Mouse (Mus musculus): ENCODE data around the gene Shoc2.
A peak's percentile ranks its signal among the peaks of the same experiment; 100 is the strongest.
"Not testable (repeated sequence)": the region's sequence is repeated elsewhere in the genome, so short reads cannot be mapped to it uniquely, and the experiment has no call there.

The Shoc2 gene

GRCm38 (mm10) chr19:53943802-53944785 is at the start of gene Shoc2, which contains the start of gene Bbip1:
TSS of gene Shoc2 (plus strand) at chr19:53944306.
TSS of gene Bbip1 (minus strand) at chr19:53944627.
- DNase-seq = peak; percentile 99

DNA sequence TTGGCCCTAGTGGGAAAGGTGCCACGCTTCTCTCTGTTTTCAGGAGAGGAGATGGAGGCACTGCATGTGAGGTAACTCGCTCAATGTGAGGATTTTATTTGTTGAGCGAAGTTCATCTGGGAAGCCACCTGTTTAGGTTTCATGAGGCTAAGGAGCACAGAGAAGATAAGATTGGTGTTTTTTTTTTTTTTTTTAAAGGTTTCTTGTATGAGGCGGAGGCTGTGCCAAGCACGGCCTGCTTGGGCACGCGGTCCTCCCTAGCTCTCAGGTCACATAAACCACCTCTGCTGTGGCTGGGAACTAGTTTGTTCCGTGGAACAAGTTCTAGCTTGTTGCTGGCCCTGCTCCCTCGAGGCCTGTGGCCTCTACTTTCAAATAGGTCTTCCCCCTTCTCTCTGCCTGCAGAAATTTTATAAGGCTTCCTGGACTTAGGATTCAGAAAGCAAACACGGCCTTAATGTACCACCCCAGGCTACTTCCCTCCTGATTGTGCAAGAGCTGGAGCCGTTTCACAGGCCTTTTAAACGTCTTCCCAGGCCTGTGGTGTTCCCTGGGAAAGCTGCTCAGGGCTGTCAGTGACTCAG is 49.5 kb upstream of the Shoc2 start:
- DNase-seq = peak in 1 of 2 experiments; percentile 55

GRCm38 (mm10) chr19:53898046-53898445 is 46.1 kb upstream of the Shoc2 start:
- no peak for DNase-seq

DNA sequence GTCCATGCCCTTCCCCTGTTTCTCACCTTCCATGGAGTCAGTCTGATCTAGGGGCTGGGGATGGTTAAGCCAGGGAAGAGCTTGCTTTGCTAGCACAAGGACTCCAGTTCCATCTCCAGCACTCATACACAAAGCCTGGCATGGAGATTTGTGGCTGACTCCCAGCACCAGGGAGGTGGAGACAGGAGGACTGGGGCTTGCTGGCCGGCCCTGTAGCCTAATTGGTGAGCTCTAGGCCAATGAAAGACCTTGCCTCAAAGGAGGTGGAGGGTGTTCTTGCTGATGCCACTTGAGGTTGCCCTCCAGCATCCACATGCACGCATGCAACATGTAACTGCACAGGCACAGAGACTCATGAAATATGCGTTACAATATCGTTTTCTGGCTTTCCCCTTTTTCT is 45.6 kb upstream of the Shoc2 start:
- no peak for DNase-seq

DNA sequence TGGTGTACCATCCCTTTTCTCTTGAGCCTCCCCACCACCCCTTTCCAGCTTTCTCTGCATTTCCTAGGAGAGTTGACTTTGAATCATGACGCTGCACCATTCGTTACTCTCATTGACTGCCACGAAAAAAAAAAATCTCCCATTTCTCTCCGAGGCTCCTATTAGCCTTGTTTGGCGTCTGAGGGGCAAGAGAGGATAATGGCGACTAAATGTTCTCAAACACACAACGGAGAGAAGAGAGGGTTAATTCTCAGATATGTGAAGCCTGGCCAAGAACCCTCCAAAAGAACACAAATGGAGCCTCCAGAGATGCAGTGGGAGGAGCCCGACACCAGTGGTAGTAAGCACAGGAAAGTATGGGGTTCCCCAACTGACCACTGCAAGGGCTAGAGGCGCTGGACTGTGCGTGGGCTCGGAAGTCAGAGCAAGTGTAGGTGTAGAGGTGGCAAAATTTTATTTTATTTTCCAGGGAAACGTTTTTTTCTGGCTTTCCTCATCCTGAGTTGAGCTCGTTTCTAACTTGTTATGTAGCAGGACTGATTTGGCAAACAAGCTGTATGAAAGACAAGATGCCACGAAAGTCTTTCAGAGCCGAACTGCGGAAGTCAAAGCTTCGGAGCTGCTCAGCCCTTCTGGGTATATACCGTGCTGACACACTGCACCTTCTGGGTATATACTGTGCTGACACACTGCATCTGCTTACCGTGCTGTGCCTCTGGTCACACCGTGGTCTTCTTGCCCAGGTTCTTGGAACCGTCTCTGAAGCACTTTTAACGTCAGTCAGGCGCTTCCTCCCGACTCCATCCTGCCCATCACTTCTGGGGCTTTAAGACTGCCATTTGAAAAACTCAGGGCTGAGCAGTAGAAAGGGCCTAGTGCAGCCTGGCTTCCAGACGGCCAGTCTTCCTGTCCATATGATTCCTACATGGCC is 44.9 kb upstream of the Shoc2 start:
- DNase-seq = no peak

DNA sequence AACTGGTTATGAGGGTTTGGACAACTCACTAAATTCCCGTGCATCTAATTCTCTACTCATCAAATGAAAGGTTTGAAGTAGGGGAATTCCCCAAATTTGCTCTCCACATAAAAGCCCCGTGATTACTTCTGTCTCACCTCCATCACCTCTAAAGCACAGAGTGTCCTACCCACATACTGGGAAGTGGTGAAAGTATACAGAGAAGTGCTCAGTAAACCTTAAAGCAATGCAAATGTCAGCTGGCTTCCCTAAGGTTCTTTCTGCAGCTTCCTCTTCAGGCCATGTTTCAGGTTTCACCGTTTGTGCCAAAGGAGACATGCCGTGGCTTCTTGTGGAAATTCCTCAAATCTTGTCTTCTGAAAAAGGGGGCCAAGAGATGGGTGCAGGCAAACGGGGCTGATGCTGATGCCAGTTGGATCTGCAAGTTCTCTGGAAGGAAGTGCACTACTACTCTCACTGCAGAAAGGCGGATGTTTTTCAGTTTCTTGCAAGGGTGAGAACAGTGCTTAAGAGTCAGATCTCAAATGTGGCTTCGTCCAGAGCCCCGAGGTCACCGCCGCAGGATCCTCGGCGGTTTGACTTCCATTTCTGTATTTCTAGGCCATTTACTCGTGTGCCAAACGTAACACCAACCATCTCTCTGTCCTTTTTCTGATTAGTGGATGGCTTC is 44.0 kb upstream of the Shoc2 start:
- DNase-seq = no peak

GRCm38 (mm10) chr19:53901931-53902738 is 42.0 kb upstream of the Shoc2 start:
- DNase-seq = no peak

DNA sequence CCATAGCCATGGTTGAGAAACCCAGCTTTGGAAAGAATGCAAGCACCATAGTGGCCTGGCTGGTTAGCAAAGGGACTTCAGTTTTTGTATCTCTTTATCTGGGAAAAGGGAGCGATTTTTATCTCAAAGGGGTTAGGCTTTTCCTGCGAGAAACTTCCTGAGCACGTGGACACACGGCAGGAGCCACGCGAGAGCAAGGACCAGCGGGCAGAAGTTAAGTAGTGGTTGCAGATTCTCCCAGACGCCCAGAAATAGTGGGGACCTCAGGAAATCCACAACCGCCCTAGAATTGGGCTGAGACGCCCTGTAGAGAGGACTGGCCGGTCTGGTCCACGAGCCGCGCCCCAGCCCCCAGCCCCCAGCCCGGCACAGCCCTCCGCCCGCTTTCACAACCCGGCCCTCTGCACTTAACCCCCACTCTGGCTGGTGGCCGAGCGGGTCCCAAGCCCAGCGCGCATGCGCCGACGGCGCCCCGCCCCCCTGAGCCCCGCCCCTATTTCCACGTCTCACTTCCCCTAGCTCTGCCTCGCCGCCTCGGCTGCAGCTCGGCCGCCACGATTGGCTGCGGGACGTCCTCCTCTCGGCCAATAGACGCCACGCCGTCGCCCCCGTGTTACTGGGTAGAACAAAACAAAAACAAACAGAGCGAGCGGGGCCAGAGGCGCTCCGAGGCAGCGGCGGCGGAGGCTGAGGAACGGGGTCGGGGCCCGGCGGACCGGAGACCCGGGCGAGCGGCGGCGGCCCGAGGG is 41.2 kb upstream of the Shoc2 start:
- peak; percentile 95 to 96 for DNase-seq

- DNase-seq = peak; percentile 39 to 46
These were observed 40.4 kb upstream of the Shoc2 start for GRCm38 (mm10) chr19:53903507-53904321.

DNA sequence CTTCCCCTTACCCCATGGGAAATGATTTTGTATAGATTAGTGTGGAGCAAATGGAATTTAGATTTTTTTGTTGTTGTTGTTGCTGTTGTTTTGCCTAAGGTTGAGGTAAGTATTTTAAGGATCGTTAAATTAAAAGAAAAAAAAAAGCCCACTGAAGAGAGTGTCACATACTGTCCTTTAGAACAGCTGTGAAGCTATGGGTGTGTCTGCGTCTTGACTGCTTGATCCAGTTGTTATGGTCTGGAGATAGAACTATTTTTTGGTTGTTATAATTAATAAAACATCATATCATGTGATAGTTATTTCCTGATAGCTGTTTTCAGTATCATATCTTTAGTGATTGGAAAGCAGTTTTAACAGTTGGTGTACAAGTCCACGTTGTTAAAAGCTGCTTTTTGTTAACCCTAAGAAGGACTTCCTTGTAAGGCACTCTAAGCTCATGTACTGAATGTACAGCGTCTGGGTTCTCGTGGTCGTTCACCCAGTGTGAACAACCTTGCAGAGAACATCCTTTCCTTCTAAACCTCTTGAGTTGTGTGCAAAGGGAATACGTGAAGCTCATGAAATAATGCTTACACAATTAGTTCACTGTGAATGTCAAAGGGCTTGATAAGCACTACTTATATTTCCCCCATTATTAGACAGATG is 39.1 kb upstream of the Shoc2 start:
- no peak for DNase-seq

- DNase-seq = no peak
These were observed 37.9 kb upstream of the Shoc2 start for GRCm38 (mm10) chr19:53906033-53906702.

- DNase-seq = not testable (repeated sequence)
These were observed 37.4 kb upstream of the Shoc2 start for GRCm38 (mm10) chr19:53906703-53907070.

- no peak for DNase-seq
These were observed 29.2 kb upstream of the Shoc2 start for GRCm38 (mm10) chr19:53914950-53915349.

- DNase-seq = no peak
These were observed 24.6 kb upstream of the Shoc2 start for GRCm38 (mm10) chr19:53919541-53919940.

- DNase-seq = not testable (repeated sequence)
These were observed 22.1 kb upstream of the Shoc2 start for GRCm38 (mm10) chr19:53921996-53922395.

GRCm38 (mm10) chr19:53925338-53925751 is 18.8 kb upstream of the Shoc2 start:
- DNase-seq = no peak

DNA sequence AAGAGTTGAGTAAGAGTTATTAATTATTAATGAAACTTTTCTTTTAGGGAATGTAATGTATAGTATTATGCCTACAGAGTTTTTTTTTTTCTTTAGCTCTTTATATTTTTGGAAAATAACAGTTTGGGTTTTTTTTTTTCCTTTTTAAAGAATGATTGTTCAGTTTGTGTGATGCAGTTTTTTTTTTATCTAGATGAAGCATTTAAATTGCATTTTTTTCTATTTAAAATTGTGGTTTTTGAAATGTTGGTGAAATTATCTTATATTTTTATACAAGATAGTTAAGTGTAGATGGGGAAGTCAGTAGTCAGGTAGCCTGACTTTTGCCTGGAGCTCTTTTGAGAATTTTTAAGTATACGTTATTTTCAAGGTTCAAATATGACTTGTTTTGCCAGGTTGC is 17.4 kb upstream of the Shoc2 start:
- no peak for DNase-seq

DNA sequence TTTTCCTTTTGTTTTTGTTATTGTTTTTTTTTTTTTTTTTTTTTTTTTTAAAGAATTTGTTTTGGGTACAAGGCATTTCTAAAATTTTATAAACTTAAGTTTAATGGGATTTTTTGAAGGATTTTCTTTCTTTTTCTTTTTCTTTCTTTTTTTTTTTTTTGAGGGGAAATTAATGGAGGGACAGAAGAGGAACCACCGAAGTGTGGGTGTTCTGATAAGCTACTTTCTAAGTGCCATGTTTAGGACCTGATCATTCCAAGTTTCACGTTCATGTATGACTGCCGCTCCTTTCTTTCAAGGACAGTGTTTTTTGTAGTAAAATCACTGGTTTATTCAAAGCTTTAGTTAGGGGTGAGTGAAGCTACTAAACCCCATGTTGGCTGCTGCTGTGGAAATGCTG is 14.9 kb upstream of the Shoc2 start:
- DNase-seq = no peak

GRCm38 (mm10) chr19:53933050-53933449 is 11.1 kb upstream of the Shoc2 start:
- no peak for DNase-seq
